Mouse (Mus musculus) liver, embryonic 14.5 days (tissue): ENCODE data around the gene Cdca4.

ENCODE experiments used
- CTCF ChIP-seq: IDR thresholded peaks from 2 replicates; pipeline ENCODE4 v1.5.1; 2016; ENCODE audit warnings: antibody characterized with exemption, low read depth, control low read depth
- EP300 ChIP-seq: IDR thresholded peaks from 2 replicates; pipeline ENCODE4 v1.6.1; 2016; ENCODE audit warnings: antibody characterized with exemption, low read depth

GRCm38 (mm10) chr12:112877607-112878020, 48.4 kb upstream of the Cdca4 start:
- no peak for TF ChIP-seq CTCF
- TF ChIP-seq EP300, result no peak
